Mouse (Mus musculus) limb, embryonic 15.5 days (tissue): ENCODE data around the gene Gm11172. TPM values are rescaled to one million over a fixed set of nuclear protein-coding genes. Genes with fewer than 3 reads are reported as not detected.

Experiments used
- ATAC-seq: fragments of 200-750 bp; cut with Nextera tagmentation; 2 replicates; pipeline ENCODE4 v1.8.0; 2017; ENCODE audit warnings: low read depth, moderate TSS enrichment; ENCODE audit not compliant: insufficient number of reproducible peaks, low FRiP score, low TSS enrichment
- H3K27ac ChIP-seq: fragments of 300-500 bp; sonication (generic); 2 replicates; pipeline ENCODE4 v1.5.1; 2015; ENCODE audit warnings: moderate library complexity, mild to moderate bottlenecking, inconsistent platforms
- H3K27me3 ChIP-seq: fragments of 300-500 bp; sonication (generic); 2 replicates; pipeline ENCODE4 v1.6.1; 2015; ENCODE audit warnings: inconsistent platforms
- H3K36me3 ChIP-seq: fragments of 300-500 bp; sonication (generic); 2 replicates; pipeline ENCODE4 v1.6.1; 2015; ENCODE audit warnings: inconsistent platforms
- H3K4me1 ChIP-seq: fragments of 300-500 bp; sonication (generic); 2 replicates; pipeline ENCODE4 v1.6.1; 2015; ENCODE audit warnings: inconsistent platforms
- H3K4me2 ChIP-seq: fragments of 300-500 bp; sonication (generic); 2 replicates; pipeline ENCODE4 v1.6.1; 2015; ENCODE audit warnings: mild to moderate bottlenecking, inconsistent platforms
- H3K4me3 ChIP-seq: fragments of 300-500 bp; sonication (generic); 2 replicates; pipeline ENCODE4 v1.5.1; 2015; ENCODE audit warnings: mild to moderate bottlenecking, inconsistent platforms
- H3K9ac ChIP-seq: fragments of 300-500 bp; sonication (generic); 2 replicates; pipeline ENCODE4 v1.6.1; 2015; ENCODE audit warnings: inconsistent platforms
- H3K9me3 ChIP-seq: fragments of 300-500 bp; sonication (generic); 2 replicates; pipeline ENCODE4 v1.6.1; 2016; ENCODE audit warnings: inconsistent platforms
- WGBS: fragments of 180-500 bp; shearing (Covaris S2); methylation state at CpG from one replicate; pipeline ENCODE4 v1.1.7; 2015; 5-methylcytosine and 5-hydroxymethylcytosine counted together
- polyA plus RNA-seq: library from polyadenylated mRNA; unstranded; fragments of >200 nt; fragmentation: Nextera tagmentation; extraction: Ambion mirVana; gene quantifications from 2 replicates; pipeline ENCODE4 v1.2.1, GENCODE M21; 2015

Gm11172 gene
- polyA plus RNA-seq, 1 experiment from 2014 or later, result not detected

DNA sequence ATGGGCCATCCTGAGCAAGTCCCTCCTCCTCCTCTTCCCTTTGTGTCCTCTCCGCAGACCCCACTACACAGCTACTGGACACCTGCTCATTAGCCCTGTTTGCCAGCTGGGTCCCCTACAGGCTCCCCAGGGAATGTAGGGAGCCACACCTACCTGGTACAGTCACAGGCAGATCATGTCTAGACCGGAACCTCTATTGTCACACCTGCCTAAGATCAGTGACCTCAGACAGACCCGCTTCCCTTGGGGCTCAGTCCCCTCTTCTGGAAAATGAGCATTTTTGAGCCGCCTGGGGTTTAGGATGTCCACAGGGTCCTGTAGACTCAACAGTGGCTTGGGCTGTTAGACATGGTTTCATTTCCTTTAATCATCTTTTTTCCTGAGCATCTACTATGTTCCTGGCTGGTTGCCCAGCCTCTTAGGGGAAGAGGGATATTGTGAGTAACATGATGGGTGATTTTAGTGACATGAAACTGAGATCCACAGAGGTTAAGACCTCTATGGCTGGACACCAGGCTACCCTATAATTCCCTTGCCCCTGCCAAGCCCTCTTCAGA, 5.9 kb downstream of the Gm11172 start:
- ATAC-seq, result no peak
- Histone ChIP-seq H3K27me3 (no peaks in the 10 kb centered on the region), H3K4me1 (peaks cover 7% of the 10 kb centered on the region), H3K36me3 (no peaks in the 10 kb centered on the region), H3K4me3 (no peak overlapping the region), H3K4me2 (no peak overlapping the region), H3K9me3 (no peaks in the 10 kb centered on the region), H3K9ac (no peak overlapping the region), H3K27ac (no peak overlapping the region)
- WGBS, result 67% methylated on average over 4 of the region's 4 CpGs

DNA sequence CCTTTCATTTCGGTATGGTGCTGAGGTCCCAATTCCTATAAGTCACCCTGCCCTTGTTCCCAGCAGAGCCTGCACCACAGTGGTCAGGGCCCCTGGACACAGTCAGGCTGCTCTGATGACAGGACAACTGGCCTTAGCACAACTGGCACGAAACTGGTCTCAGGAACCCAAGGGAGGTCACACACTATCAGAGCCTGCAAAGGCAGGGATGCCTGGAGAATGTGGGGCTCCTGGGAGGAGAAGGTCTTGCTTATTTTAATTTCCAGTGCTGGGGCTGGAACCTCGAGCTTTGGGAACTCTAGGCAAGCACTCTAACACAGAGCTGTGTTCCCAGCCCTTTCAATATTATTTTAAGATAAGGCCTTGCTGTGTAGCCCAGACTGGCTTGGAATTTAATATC, 7.3 kb downstream of the Gm11172 start:
- Histone ChIP-seq H3K27ac (no peak overlapping the region), H3K4me1 (peaks cover 7% of the 10 kb centered on the region), H3K36me3 (no peaks in the 10 kb centered on the region), H3K4me3 (no peak overlapping the region), H3K27me3 (no peaks in the 10 kb centered on the region), H3K9me3 (no peaks in the 10 kb centered on the region), H3K4me2 (no peak overlapping the region), H3K9ac (no peak overlapping the region)
- ATAC-seq, result no peak
- WGBS, result 70% methylated on average over 3 of the region's 3 CpGs

DNA sequence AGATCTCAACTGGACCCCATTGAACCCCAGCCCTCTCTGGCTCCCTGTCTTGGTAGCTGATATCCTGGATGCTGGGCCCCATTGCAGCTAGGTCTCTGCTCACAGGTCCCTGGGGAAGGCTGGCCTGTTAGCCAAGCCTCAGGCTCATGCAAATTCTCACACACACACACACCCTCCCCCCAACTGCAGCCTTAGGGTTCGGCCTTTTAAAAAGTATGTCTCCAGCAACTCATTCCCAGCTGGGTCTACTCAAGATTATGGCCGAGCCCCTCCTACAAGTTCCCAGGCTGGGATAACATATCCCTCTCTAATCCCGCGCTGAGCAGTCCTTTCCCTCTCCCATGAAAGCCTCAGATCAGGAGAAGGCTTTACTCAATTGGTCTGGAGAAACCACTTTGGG, 8.7 kb downstream of the Gm11172 start:
- Histone ChIP-seq H3K4me3 (no peak overlapping the region), H3K9me3 (no peaks in the 10 kb centered on the region), H3K4me1 (peaks cover 15% of the 10 kb centered on the region), H3K27ac (no peak overlapping the region), H3K27me3 (no peaks in the 10 kb centered on the region), H3K4me2 (no peak overlapping the region), H3K36me3 (no peaks in the 10 kb centered on the region), H3K9ac (no peak overlapping the region)
- 51% methylated on average over 4 of the region's 4 CpGs for WGBS
- ATAC-seq, result no peak

DNA sequence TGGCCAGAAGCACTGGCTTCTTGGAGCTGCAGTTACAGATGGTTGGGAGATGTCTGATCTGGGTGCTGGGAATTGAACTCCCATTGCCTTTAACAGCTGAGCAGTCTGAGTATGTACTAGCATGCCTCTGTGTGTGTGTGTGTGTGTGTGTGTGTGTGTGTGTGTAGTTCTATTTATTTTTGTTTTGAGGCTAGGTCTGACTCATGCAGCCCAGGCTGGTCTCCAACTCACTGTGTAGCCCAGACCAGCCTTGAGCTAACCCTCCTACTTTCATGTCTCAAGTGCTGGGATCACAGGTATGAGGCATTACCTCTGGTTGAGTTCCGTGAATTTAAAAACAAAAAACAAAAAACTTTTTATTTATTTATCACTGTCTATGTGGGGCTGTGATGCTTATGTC, 11.8 kb downstream of the Gm11172 start:
- H3K4me1 ChIP-seq, result peaks cover 15% of the 10 kb centered on the region
- H3K27me3 ChIP-seq, result no peaks in the 10 kb centered on the region
- no peak overlapping the region for H3K9ac ChIP-seq
- no peak overlapping the region for H3K27ac ChIP-seq
- H3K4me2 ChIP-seq, result no peak overlapping the region
- WGBS, result 78% methylated on average over 1 of the region's 1 CpGs
- no peak for ATAC-seq
- H3K9me3 ChIP-seq, result no peaks in the 10 kb centered on the region
- H3K36me3 ChIP-seq, result no peaks in the 10 kb centered on the region
- H3K4me3 ChIP-seq, result no peak overlapping the region

DNA sequence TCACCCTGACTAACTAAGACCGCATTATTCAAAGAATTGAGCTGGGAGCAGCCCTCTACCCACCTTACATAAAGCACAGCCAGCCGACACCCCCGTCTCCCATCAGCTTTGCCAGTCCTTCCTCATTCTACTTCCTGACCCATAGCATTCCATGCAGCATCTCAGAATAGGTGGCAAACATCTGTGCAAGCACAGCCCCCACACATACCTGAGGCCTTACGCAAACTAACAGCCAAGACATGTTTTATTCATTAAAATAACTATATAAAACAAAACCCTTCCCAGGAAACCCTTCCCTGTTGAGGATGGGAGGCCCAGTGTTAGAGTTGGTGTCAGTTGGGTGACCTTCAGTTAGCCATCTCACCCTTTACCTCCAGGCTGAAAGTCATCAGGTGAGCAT, 13.1 kb downstream of the Gm11172 start:
- no peak for ATAC-seq
- H3K4me3 ChIP-seq, result no peak overlapping the region
- H3K4me2 ChIP-seq, result no peak overlapping the region
- H3K27ac ChIP-seq, result no peak overlapping the region
- peaks cover 15% of the 10 kb centered on the region for H3K4me1 ChIP-seq
- WGBS, result 56% methylated on average over 4 of the region's 4 CpGs
- H3K9ac ChIP-seq, result no peak overlapping the region
- H3K9me3 ChIP-seq, result no peaks in the 10 kb centered on the region
- no peaks in the 10 kb centered on the region for H3K36me3 ChIP-seq
- H3K27me3 ChIP-seq, result no peaks in the 10 kb centered on the region

DNA sequence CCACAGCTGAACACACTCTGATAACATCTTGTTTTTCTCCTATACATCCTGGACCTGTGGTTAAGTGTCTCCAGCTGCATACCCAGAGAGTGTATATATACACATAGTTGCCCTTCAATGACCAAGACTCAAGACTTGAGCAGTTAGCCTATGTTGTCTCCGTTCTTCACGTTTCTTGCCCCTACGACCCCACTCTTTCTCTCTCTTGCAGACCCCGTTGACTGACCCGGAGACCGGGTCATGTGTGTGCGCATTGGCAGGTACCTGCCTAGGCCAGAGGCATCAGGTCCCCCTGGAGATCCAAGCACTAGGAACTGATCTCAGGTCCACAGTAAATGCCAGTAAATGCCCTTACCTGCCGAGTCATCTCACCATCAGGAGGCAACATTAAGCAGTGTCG, 14.6 kb downstream of the Gm11172 start:
- Histone ChIP-seq H3K36me3 (no peaks in the 10 kb centered on the region), H3K27me3 (no peaks in the 10 kb centered on the region), H3K27ac (no peak overlapping the region), H3K4me1 (peaks cover 8% of the 10 kb centered on the region), H3K9ac (no peak overlapping the region), H3K4me3 (no peak overlapping the region), H3K9me3 (no peaks in the 10 kb centered on the region), H3K4me2 (no peak overlapping the region)
- no peak for ATAC-seq
- WGBS, result 93% methylated on average over 9 of the region's 9 CpGs

DNA sequence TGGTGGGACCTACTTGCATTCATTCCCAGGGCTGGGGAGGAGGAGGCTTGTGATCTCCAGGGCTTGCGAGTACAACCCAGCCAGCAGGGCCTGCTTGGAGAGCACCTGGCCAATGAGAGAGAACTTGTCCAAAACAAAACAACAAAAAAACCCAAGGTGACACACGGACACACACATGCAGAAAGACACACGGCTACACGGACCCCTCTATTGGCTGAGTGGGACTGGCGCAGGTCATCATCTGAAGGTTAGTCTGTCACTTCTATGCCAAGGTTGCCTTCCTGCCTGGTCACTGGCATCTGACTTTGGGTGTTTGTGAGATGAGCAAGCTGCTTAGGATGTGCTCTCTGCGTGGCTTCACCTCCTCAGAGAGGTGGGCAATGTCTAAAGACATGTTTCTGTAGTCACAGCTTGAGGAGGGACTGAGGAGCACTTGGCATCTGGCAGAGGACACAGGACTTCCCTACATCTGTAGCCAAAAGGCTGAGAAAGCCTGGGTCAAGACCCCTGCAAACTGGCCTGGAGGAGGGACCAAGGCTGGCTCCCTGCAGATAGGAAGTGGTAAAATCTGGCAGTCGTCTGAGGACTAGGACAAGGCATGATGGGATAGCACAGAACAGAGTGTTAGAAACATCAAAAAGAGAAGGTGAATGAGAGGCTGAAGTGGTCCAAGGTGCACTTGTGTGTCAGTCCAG, 15.2 kb downstream of the Gm11172 start:
- Histone ChIP-seq H3K9ac (no peak overlapping the region), H3K4me1 (peaks cover 8% of the 10 kb centered on the region), H3K4me2 (no peak overlapping the region), H3K36me3 (no peaks in the 10 kb centered on the region), H3K4me3 (no peak overlapping the region), H3K27me3 (no peaks in the 10 kb centered on the region), H3K27ac (no peak overlapping the region), H3K9me3 (no peaks in the 10 kb centered on the region)
- 78% methylated on average over 7 of the region's 7 CpGs for WGBS
- ATAC-seq, result no peak

DNA sequence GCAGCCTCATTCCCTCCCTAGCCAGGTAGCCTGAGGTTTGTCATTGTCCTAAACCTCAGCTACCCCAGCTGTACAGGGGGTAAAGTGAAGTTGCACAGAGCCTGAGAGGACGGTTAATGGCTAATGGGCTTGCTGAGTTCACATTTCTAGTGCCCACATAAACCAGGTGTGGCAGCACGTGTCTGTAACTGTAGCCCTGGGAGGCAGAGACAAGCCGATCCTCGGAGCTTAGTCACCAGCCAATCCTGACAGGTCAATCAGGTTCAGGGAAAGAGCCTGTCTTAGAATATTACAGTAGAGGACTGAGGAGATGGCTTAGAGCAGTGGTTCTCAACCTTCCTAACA, 15.7 kb downstream of the Gm11172 start:
- 30% methylated on average over 4 of the region's 4 CpGs for WGBS
- ATAC-seq, result no peak

DNA sequence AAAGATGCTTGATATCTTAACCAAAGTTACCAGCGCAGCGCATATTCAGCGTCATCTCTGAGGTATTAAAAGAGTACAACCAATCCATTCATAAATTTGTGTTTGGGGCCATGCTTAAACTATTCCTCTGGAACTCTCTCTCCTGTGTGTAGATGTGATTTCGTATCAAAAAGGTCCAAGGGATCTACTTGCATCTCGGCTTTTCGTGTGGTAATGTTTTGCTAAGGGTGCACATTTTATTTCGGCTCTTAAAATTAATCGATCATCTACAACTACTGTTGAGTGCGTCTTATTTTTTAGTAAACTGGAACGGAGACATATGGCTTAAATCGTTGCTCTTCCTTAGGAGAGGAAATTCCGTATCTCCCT, 21.8 kb downstream of the Gm11172 start:
- ATAC-seq, result no peak
- H3K9ac ChIP-seq, result no peak overlapping the region

More for the DNA sequence above, 15.7 kb downstream of the Gm11172 start:
- Histone ChIP-seq H3K9ac (no peak overlapping the region), H3K36me3 (no peaks in the 10 kb centered on the region), H3K4me1 (peaks cover 8% of the 10 kb centered on the region), H3K27me3 (no peaks in the 10 kb centered on the region), H3K4me2 (no peak overlapping the region), H3K9me3 (no peaks in the 10 kb centered on the region), H3K4me3 (no peak overlapping the region), H3K27ac (no peak overlapping the region)

DNA sequence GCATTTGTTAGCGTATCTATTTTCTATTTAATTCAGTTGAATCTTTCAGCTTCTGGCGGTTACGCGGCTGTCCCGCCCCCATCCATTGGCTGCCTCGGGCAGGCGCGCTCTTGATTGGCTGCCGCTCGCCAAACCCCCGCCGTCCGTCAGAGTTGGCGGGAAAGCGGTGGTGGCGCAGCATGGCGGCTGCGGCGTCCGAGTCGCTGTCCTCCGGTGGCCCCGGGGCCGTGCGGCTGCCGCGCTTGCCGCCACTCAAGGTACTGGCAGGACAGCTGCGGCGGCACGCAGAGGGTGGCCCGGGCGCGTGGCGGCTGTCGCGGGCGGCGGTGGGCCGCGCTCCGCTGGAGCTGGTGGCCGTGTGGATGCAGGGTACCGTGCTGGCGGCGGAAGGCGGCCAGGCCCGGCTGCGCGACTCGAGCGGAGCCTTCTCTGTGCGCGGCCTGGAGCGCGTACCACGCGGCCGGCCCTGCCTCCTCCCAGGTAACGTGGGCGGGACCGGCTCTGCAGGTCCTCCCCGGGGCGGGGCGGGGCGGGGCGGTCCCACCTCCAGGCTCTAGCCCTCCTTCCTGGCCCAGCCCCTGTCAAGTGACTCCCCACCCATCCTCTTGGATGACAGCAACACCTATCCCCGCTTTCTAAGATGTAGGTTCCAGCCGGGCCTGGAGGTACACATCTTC, 22.3 kb downstream of the Gm11172 start, which contains the start of gene Rmi2:
Gene Rmi2, plus strand, starts transcription at position 149 of the 677 bp plus-strand sequence.
- H3K27ac ChIP-seq, result peak within 1 kb of the TSS; percentile 91
- H3K4me2 ChIP-seq, result peak within 1 kb of the TSS; percentile 91
- no peaks in the 10 kb centered on the region for H3K9me3 ChIP-seq
- no peaks in the 10 kb centered on the region for H3K27me3 ChIP-seq
- H3K4me3 ChIP-seq, result peak within 1 kb of the TSS; percentile 89
- H3K9ac ChIP-seq, result peak within 1 kb of the TSS; percentile 71
- H3K4me1 ChIP-seq, result peaks cover 47% of the 10 kb centered on the region
- ATAC-seq, result peak; percentile 86
- 1% methylated on average over 63 of the region's 69 CpGs for WGBS
- H3K36me3 ChIP-seq, result no peaks in the 10 kb centered on the region

More for the DNA sequence above, 21.8 kb downstream of the Gm11172 start:
- no peaks in the 10 kb centered on the region for H3K27me3 ChIP-seq
- H3K4me3 ChIP-seq, result peak overlapping the region; percentile 89
- H3K4me2 ChIP-seq, result peak overlapping the region; percentile 91
- peak overlapping the region; percentile 91; the same call in 1 of the 2 replicates for H3K27ac ChIP-seq
- WGBS, result 5% methylated on average over 12 of the region's 12 CpGs
- no peaks in the 10 kb centered on the region for H3K36me3 ChIP-seq
- H3K9me3 ChIP-seq, result no peaks in the 10 kb centered on the region
- peaks cover 43% of the 10 kb centered on the region for H3K4me1 ChIP-seq

DNA sequence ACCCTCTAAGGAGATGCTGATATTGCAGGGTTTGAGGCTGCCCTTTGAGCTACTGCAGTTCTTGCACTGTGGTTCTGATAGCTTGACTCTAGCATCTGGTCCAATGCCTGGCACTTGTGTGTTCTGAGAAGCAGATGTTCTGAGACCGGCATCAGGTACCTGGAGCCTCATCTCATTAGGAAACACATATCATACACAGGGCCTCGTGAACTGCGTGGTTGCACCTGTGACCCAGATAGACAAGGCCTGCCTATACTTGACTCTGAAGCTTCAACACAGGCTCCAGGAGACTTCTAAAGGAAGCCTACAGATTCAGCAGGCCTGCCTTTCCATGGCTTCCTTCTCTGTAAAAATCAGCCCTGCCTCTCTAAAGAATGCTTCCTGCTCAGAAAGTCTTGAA, 23.7 kb downstream of the Gm11172 start:
- ATAC-seq, result no peak
- WGBS, result 74% methylated on average over 3 of the region's 3 CpGs
- Histone ChIP-seq H3K27me3 (no peaks in the 10 kb centered on the region), H3K9ac (no peak overlapping the region), H3K4me1 (peaks cover 51% of the 10 kb centered on the region), H3K36me3 (no peaks in the 10 kb centered on the region), H3K27ac (no peak overlapping the region), H3K4me2 (no peak overlapping the region), H3K4me3 (no peak overlapping the region), H3K9me3 (no peaks in the 10 kb centered on the region)

DNA sequence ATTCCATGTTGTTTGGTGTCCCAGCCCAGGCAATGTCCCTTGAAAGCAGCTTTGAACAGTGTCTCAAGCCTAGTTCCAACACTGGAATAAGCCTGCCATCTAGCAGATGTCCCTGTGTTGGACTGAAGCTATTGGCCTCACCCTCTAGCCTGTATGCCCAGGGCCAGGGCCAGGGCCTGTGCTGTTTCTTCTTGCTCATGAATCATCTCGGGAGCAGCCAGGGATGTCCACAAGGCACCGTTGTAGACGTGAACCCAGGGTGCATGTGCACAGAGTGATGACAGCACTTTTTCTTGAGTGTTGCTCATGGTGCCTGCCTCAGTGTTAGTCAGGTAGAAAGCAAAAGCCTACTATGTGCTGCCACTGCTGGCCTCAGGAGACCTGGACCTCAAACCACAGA, 24.5 kb downstream of the Gm11172 start:
- H3K27me3 ChIP-seq, result no peaks in the 10 kb centered on the region
- H3K9me3 ChIP-seq, result no peaks in the 10 kb centered on the region
- no peak overlapping the region for H3K9ac ChIP-seq
- H3K4me3 ChIP-seq, result no peak overlapping the region
- 88% methylated on average over 3 of the region's 3 CpGs for WGBS
- ATAC-seq, result no peak
- no peak overlapping the region for H3K27ac ChIP-seq
- H3K4me1 ChIP-seq, result peaks cover 52% of the 10 kb centered on the region
- H3K36me3 ChIP-seq, result no peaks in the 10 kb centered on the region
- H3K4me2 ChIP-seq, result no peak overlapping the region
